Mouse (Mus musculus): ENCODE measurements around the gene Olfr608. TPM values are rescaled to one million over a fixed set of nuclear protein-coding genes. Genes with fewer than 3 reads are reported as not detected.

Gene Olfr608
- not detected in 2 replicates for polyA plus RNA-seq (2012; rRNA removed)

DNA sequence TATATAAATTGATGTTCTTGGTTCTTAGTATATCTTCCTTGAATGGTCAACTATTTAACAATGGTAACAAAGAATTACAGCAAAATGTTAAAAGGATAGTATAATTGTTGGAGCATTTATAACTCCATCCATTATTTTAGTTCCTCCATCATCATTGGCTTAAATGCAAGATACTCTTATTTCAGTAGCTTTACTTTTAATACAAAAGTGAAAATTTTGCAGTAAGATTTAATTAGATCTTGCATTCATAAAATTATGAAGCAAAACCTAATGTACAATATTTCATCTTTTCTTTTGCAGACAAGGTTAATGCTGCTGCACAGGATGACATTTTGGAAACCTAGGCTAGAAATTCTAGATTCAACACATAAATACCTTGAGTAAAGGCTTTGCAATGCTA lies at the start of gene Olfr608:
Olfr608 (plus strand) TSS at position 301 of the 400 bp plus-strand sequence.

DNA sequence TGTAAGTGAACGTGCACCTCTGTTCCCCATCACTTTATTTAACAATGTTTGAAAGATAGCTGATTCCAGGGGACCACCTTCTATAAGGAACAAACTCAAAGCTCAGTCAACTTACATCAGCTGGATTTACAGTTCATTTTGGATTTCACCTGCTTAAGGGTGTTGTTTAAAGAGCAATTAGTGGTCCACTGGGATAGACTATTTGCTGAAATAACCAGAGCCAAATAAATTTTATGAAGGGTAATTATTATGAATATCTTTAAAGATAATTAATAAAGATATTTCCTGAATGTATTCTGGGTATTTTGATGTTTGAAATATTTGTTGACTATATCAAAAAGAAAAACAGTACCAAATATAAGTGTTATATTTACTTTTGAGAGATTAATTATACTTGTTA lies 24.3 kb upstream of the Olfr608 start, which contains the start of gene Olfr605:
Olfr605 (minus strand) TSS at position 101 of the 400 bp plus-strand sequence.

DNA sequence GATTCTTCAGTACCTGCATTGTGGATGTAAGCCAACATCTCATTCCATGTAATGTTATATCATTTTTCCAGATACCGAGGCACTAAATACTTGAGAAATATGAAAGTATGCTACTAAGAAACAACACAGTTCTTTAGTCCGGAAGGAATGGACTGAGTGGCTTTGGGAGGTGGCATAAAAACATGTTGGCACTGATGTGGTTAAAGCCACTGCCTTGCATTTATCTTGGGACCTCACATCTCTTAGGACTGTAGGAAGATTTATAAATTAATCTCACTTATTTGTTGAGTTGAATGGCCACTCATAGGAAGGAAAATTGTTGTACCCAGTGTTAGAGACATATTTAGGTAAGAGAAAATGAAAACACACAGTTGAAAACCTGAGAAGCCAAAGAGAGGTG lies 20.9 kb upstream of the Olfr608 start, which contains the start of gene Olfr606:
Olfr606 (plus strand) TSS at position 301 of the 400 bp plus-strand sequence.

DNA sequence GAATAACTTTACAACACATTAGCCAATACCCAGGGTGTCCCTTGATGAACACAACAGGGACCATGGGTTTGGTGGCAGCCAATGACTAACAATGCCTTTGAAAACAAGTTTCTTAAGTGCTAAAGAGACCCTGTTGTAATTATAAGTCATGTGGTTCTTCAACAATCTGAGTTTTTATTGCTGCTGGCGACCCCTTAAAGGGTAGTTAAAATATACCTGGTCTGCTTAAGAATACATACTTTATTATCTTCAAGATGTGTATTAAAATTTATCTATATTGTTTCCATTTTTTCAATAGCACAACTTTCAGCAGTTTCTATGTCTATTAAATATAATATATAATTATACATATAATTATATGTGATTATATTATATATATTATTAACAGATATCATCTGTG lies 28.3 kb downstream of the Olfr608 start, which contains the start of gene Olfr609:
Olfr609 (minus strand) TSS at position 101 of the 400 bp plus-strand sequence.

DNA sequence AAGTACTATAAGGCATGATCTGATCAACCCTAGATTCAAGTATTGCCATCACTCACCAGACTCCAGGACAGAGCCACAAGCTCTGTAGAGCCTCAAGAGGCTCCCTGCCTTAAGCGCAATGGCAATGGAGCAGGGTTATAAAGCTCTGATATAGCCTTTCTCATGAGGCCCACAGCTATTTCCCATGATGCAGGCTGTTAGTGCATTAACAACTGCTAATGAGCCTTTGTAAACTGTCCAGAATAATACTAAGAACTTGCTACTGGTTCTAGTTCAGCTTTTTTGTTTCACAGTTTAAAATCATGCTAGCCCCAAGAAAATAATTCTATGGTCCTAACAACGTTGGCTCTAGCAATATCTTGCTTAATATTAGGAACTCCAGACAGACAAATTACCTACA lies 42.3 kb downstream of the Olfr608 start, which contains the start of gene Olfr610:
Olfr610 (minus strand) TSS at position 101 of the 400 bp plus-strand sequence.

DNA sequence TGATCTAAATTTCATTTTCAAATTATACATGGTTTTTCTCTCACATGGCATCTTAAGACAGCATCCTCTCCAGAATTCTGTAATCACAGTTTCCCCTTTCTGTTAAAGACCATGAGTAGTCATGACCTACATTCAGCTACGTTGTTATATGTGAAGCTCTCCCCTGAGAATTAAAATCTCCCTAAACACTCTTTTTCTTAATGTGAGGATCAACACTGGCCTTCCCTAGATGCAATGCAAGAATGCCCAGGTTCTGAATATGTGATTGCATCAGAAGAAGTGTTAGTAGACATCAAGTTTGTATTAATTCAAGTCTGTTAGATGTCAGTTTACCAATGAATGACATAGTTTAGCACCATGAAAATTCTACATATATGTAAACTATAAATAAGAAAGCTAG lies 51.1 kb downstream of the Olfr608 start, which contains the start of gene Olfr611:
Olfr611 (minus strand) TSS at position 101 of the 400 bp plus-strand sequence.

Other genes starting within 250 kb of the Olfr608 start
- gene Usp17ld, start 217.4 kb upstream of the Olfr608 start, polyA plus RNA-seq (2012; rRNA removed), result not detected in 2 replicates
- gene Olfr596, start 164.2 kb upstream of the Olfr608 start, polyA plus RNA-seq (2012; rRNA removed), result not detected in 2 replicates
- not detected in 2 replicates for gene Olfr597, start 153.6 kb upstream of the Olfr608 start, polyA plus RNA-seq (2012; rRNA removed)
- not detected in 2 replicates for gene Olfr598, start 146.3 kb upstream of the Olfr608 start, polyA plus RNA-seq (2012; rRNA removed)
- not detected in 2 replicates for gene Olfr599, start 134.0 kb upstream of the Olfr608 start, polyA plus RNA-seq (2012; rRNA removed)
- gene Olfr600, start 120.2 kb upstream of the Olfr608 start, polyA plus RNA-seq (2012; rRNA removed), result not detected in 2 replicates
- not detected in 2 replicates for gene Olfr601, start 107.2 kb upstream of the Olfr608 start, polyA plus RNA-seq (2012; rRNA removed)
- not detected in 2 replicates for gene Olfr603, start 83.7 kb upstream of the Olfr608 start, polyA plus RNA-seq (2012; rRNA removed)
- gene Usp17lc, start 54.8 kb upstream of the Olfr608 start, polyA plus RNA-seq (2012; rRNA removed), result not detected in 2 replicates
- not detected in 2 replicates for gene Olfr605, start 24.4 kb upstream of the Olfr608 start, polyA plus RNA-seq (2012; rRNA removed)
- gene Olfr606, start 20.8 kb upstream of the Olfr608 start, polyA plus RNA-seq (2012; rRNA removed), result not detected in 2 replicates
- not detected in 2 replicates for gene Olfr607, start 5.7 kb upstream of the Olfr608 start, polyA plus RNA-seq (2012; rRNA removed)
- gene Olfr609, start 28.2 kb downstream of the Olfr608 start, polyA plus RNA-seq (2012; rRNA removed), result not detected in 2 replicates
- gene Olfr610, start 42.2 kb downstream of the Olfr608 start, polyA plus RNA-seq (2012; rRNA removed), result not detected in 2 replicates
- not detected in 2 replicates for gene Olfr611, start 51.0 kb downstream of the Olfr608 start, polyA plus RNA-seq (2012; rRNA removed)
- not detected in 2 replicates for gene Olfr612, start 72.8 kb downstream of the Olfr608 start, polyA plus RNA-seq (2012; rRNA removed)
- gene Olfr613, start 78.2 kb downstream of the Olfr608 start, polyA plus RNA-seq (2012; rRNA removed), result not detected in 2 replicates
- gene Olfr615, start 86.2 kb downstream of the Olfr608 start, polyA plus RNA-seq (2012; rRNA removed), result not detected in 2 replicates
- not detected in 2 replicates for gene Olfr616, start 99.3 kb downstream of the Olfr608 start, polyA plus RNA-seq (2012; rRNA removed)
- gene Olfr617, start 103.2 kb downstream of the Olfr608 start, polyA plus RNA-seq (2012; rRNA removed), result not detected in 2 replicates
- 0.02 TPM in 2 replicates for gene Olfr618, start 120.2 kb downstream of the Olfr608 start, polyA plus RNA-seq (2012; rRNA removed)
- gene Olfr619, start 130.7 kb downstream of the Olfr608 start, polyA plus RNA-seq (2012; rRNA removed), result not detected in 2 replicates
- gene Olfr620, start 142.7 kb downstream of the Olfr608 start, polyA plus RNA-seq (2012; rRNA removed), result not detected in 2 replicates
- not detected in 2 replicates for gene Olfr622, start 172.8 kb downstream of the Olfr608 start, polyA plus RNA-seq (2012; rRNA removed)
- gene Olfr623, start 193.8 kb downstream of the Olfr608 start, polyA plus RNA-seq (2012; rRNA removed), result not detected in 2 replicates
- 0.04 TPM in 2 replicates for gene Olfr624, start 201.3 kb downstream of the Olfr608 start, polyA plus RNA-seq (2012; rRNA removed)
- gene Olfr625-ps1, start 212.8 kb downstream of the Olfr608 start, polyA plus RNA-seq (2012; rRNA removed), result not detected in 2 replicates
- gene Olfr243, start 244.8 kb downstream of the Olfr608 start, polyA plus RNA-seq (2012; rRNA removed), result not detected in 2 replicates

All from central nervous system, embryonic 11.5 days (tissue).